Comparison of ENCODE assay signal across 11 mouse cellular contexts in the genomic region with DNA sequence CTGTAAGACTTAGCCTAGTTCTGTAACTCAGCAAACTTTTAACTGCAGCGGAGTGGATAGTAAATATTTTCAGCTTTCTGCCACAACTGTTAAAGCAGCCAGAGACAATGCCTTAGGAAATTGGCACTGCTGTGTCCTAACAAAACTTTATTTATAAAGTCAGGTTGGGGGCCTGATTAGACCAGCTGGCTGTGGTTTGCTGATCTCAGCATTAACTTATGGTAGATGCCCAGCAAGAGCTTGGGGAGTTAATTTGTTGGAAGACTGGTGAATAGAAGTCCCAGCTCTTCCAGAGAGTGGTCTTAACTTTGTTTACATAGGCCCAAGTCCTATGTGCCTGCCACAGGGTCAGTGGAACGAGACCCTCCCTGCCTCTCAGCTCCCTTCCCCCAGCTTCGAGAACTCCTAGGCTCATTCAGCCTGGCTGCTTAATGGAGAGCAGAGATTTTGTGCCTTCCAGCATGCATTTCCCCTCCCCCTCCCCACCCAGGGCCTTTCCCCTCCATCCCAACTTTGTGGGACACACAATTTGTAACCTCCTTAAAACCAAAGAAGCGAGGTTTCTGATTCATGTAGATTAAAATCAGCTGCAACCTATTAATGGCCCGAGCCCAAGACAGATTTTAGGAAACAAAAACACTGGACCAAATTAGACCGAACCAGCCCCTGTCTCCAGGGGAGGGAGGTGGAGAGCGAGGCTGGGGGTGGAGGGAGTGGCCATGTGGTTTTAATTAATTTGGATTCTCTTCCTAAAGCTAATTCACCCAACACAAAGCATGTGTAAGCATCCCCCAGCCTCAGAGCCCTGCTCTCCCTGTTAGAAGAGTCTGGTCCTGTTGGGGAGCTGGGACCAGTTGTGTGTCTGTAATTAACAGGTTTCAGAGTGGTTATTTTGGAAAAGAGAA.
DNase-seq lines count a peak whose midpoint lies in the region; ATAC-seq lines count a peak whose summit lies in the region.
"Had no signal": no experiment of that assay in that cellular context is flagged by ENCODE, and none has a peak within 500 bp of the region (broad histone marks: within the 10 kb centered on the region; RNA-seq: fewer than 3 reads in every experiment).

No protein-coding gene starts in this region.

- H3K4me1 ChIP-seq in hindbrain, embryonic 11.5 days (replicated peaks; ENCODE audit: control insufficient read depth, insufficient read depth, low read length), result peaks cover 10% of the 10 kb centered on the region
- H3K4me1 ChIP-seq in hindbrain, embryonic 13.5 days (replicated peaks), result peaks cover 39% of the 10 kb centered on the region

- WGBS in hindbrain, embryonic 11.5 days, result 32% methylated on average over 7 of the region's 7 CpGs
- 39% methylated on average over 7 of the region's 7 CpGs for WGBS in hindbrain, embryonic 13.5 days

- H3K4me2 ChIP-seq in hindbrain, embryonic 11.5 days (replicated peaks; ENCODE audit: low read depth, low read length), result no peak overlapping the region
- H3K4me2 ChIP-seq in hindbrain, embryonic 13.5 days, result no peak overlapping the region
- H3K4me2 ChIP-seq: heart, embryonic 11.5 days had no signal

- no peaks in the 10 kb centered on the region for H3K36me3 ChIP-seq in hindbrain, embryonic 11.5 days (ENCODE audit: control insufficient read depth, insufficient read depth, low read length)
- no peaks in the 10 kb centered on the region for H3K36me3 ChIP-seq in hindbrain, embryonic 13.5 days

- no peaks in the 10 kb centered on the region for H3K9me3 ChIP-seq in hindbrain, embryonic 11.5 days (ENCODE audit: control insufficient read depth, low read length)
- no peaks in the 10 kb centered on the region for H3K9me3 ChIP-seq in hindbrain, embryonic 13.5 days

- H3K4me3 ChIP-seq in hindbrain, embryonic 11.5 days (ENCODE audit: low read depth, low read length), result no peak overlapping the region
- no peak overlapping the region for H3K4me3 ChIP-seq in hindbrain, embryonic 13.5 days

- H3K27ac ChIP-seq in hindbrain, embryonic 11.5 days (ENCODE audit: low read depth, low read length), result no peak overlapping the region
- H3K27ac ChIP-seq in hindbrain, embryonic 13.5 days, result no peak overlapping the region

- DNase-seq in hindbrain, embryonic 11.5 days (ENCODE audit: low spot score), result peak; percentile 45
- DNase-seq in 3T3-L1 (ENCODE audit: low read depth, low spot score) (peak; percentile 69), liver (no peak)
- peak; percentile 83 for DNase-seq in embryo, embryonic 10.5 days (ENCODE audit: low spot score)
- peak; percentile 83 for DNase-seq in hindlimb bud, embryonic 11.5 days (ENCODE audit: extremely low spot score, low read depth, low spot score)
- no peak for DNase-seq in right cerebral cortex, postnatal 36 days (ENCODE audit: low spot score in 2 of 2)
- no peak for DNase-seq in natural killer cell, adult 2 months (ENCODE audit: low spot score in 2 of 2)
- DNase-seq: adrenal gland, postnatal 10 days; cerebellum, postnatal 36 days had no signal

- ATAC-seq in hindbrain, embryonic 11.5 days (ENCODE audit: low FRiP score), result no peak
- ATAC-seq in hindbrain, embryonic 13.5 days (ENCODE audit: low FRiP score), result no peak

- H3K9ac ChIP-seq in hindbrain, embryonic 11.5 days (ENCODE audit: low read depth, low read length), result no peak overlapping the region
- no peak overlapping the region for H3K9ac ChIP-seq in hindbrain, embryonic 13.5 days

- no peaks in the 10 kb centered on the region; the same call in 1 of the 2 replicates for H3K27me3 ChIP-seq in hindbrain, embryonic 11.5 days (ENCODE audit: control insufficient read depth, insufficient read depth, low read length)
- no peaks in the 10 kb centered on the region for H3K27me3 ChIP-seq in hindbrain, embryonic 13.5 days

Comparison
In these comparisons a context has a peak if more than half of its experiments do, and no peak if none do; other contexts are left out.
1. DNase-seq: peak in hindbrain, embryonic 11.5 days (single experiment), 3T3-L1 (single experiment), embryo, embryonic 10.5 days (single experiment) and hindlimb bud, embryonic 11.5 days (single experiment); none in liver (single experiment), right cerebral cortex, postnatal 36 days (0 of 2) and natural killer cell, adult 2 months (0 of 2).